Mouse (Mus musculus) gastrocnemius, adult 8-10 months (tissue): ENCODE data around the gene Gm29049. TPM values are rescaled to one million over a fixed set of nuclear protein-coding genes. Genes with fewer than 3 reads are reported as not detected.
"Not testable (repeated sequence)": the region's sequence is repeated elsewhere in the genome, so short reads cannot be mapped to it uniquely, and the experiment has no call there.

Experiments
- DNase-seq, 2 experiments: peaks; one replicate each; pipeline ENCODE4 v3.0.0; 2022; ENCODE audit warnings: low spot score in 2 of 2
- total RNA-seq, 4 experiments: library from RNA; stranded (reverse); gene quantifications; 2 replicates each; pipeline ENCODE4 v1.2.4; 2022

Gm29049 gene
- not detected for total RNA-seq

DNA sequence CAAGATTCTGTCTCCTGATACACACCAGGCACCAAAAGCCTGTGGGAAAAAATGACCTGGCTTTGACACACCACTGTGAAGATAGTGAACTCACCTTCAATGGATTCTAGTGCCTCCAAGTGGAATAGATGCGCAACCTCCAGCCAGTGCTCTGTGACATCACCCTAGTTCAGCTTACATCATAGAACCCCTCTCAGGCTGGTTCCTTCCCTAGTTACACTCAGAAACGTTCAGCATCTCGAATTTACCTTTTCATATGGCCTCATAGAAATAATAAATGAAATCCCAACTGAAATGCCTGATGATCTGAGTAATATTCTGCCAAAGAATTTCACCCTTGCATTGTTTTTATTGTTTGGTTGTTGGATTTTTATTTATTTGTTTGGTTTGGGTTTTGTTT is at the start of gene Gm29049:
Gene Gm29049, minus strand, starts transcription at position 101 of the 400 bp plus-strand sequence.
- DNase-seq = not testable (repeated sequence)

Other genes with a start within 250 kb of the Gm29049 start
- not detected for gene Gm20825, start 74.3 kb upstream of the Gm29049 start, total RNA-seq